Mouse (Mus musculus): ENCODE results near the gene Rcan2. TPM values are rescaled to one million over a fixed set of nuclear protein-coding genes. Genes with fewer than 3 reads are reported as not detected.

Gene Rcan2
- polyA plus RNA-seq, 1 experiment from 2014 or later = 57.7 TPM

- no peak for ATAC-seq (ENCODE audit: insufficient number of reproducible peaks, insufficient read depth, low FRiP score, low read depth)
- Histone ChIP-seq H3K4me1 (ENCODE audit: control insufficient read depth in 2 of 2, insufficient read depth in 2 of 2, low read length in 2 of 2) (peaks cover 23 to 29% of the 10 kb centered on the region in 2 experiments), H3K36me3 (ENCODE audit: control insufficient read depth, insufficient read depth, low read length) (no peaks in the 10 kb centered on the region), H3K9ac (ENCODE audit: low read length) (no peak overlapping the region), H3K9me3 (ENCODE audit: control insufficient read depth, low read length) (no peaks in the 10 kb centered on the region), H3K4me3 (ENCODE audit: control insufficient read depth in 1 of 2, insufficient read depth in 1 of 2, low read depth in 1 of 2, low read length in 2 of 2) (no peak overlapping the region), H3K27me3 (ENCODE audit: control insufficient read depth, insufficient read depth, low read length) (no peaks in the 10 kb centered on the region), H3K27ac (replicated peaks in 1 of 2; ENCODE audit: control insufficient read depth in 1 of 2, insufficient read depth in 1 of 2, low read depth in 2 of 2, low read length in 2 of 2) (peak overlapping the region; percentile 89 to 93), H3K4me2 (ENCODE audit: low read length) (peak overlapping the region; percentile 16; the same call in 1 of the 2 replicates)
Observed at GRCm38 (mm10) chr17:44026786-44027185, 225.6 kb downstream of the Rcan2 start.

DNA sequence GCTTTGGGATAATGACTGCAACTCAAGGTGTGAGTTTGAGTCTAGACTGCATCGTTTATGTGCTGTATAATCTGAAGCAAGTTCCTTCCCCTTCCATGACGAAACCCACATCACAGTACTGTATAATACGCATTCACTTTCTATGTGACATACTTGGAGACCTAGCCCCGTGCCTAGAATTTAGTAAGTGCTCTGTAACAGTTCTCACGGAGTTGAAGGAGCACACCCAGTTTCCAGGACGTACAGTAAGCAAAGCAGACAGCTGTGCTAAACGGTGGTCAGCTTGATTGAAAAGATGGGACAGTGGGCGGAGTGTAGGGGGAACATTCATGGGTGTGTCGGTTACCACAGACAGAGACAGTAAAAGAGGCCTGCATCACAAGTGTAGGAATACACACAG, 226.2 kb downstream of the Rcan2 start:
- H3K27me3 ChIP-seq (ENCODE audit: control insufficient read depth, insufficient read depth, low read length) = no peaks in the 10 kb centered on the region
- peaks cover 23 to 29% of the 10 kb centered on the region in 2 experiments for H3K4me1 ChIP-seq (ENCODE audit: control insufficient read depth in 2 of 2, insufficient read depth in 2 of 2, low read length in 2 of 2)
- no peaks in the 10 kb centered on the region for H3K36me3 ChIP-seq (ENCODE audit: control insufficient read depth, insufficient read depth, low read length)
- H3K27ac ChIP-seq (replicated peaks in 1 of 2; ENCODE audit: control insufficient read depth in 1 of 2, insufficient read depth in 1 of 2, low read depth in 2 of 2, low read length in 2 of 2) = peak overlapping the region; percentile 77 to 89
- no peak for ATAC-seq (ENCODE audit: insufficient number of reproducible peaks, insufficient read depth, low FRiP score, low read depth)
- no peak overlapping the region for H3K4me2 ChIP-seq (ENCODE audit: low read length)
- H3K9ac ChIP-seq (ENCODE audit: low read length) = no peak overlapping the region
- WGBS = 86% methylated on average over 9 of the region's 9 CpGs
- no peak overlapping the region for H3K4me3 ChIP-seq (ENCODE audit: control insufficient read depth in 1 of 2, insufficient read depth in 1 of 2, low read depth in 1 of 2, low read length in 2 of 2)
- no peaks in the 10 kb centered on the region for H3K9me3 ChIP-seq (ENCODE audit: control insufficient read depth, low read length)

DNA sequence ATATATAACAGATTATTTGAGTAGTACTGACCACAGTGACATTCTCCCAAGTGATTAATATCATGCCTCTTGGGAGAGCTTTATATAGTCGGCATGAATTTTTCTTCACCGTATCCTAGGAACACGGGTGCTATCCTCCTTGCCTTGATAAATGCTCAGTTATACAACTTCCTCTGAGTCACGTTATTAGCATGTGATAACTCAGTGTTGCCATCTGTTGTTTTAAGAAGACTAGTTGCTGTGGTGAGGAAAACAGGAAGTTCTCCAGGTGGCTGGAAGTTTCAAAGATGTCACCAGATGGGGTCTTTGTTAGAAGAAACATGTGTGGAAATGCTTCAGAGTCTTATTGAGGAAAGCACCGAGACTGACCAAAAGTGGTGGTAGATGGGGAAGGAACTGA, 228.5 kb downstream of the Rcan2 start:
- Histone ChIP-seq H3K36me3 (ENCODE audit: control insufficient read depth, insufficient read depth, low read length) (no peaks in the 10 kb centered on the region), H3K4me2 (ENCODE audit: low read length) (no peak overlapping the region), H3K4me1 (ENCODE audit: control insufficient read depth in 2 of 2, insufficient read depth in 2 of 2, low read length in 2 of 2) (peaks cover 23 to 29% of the 10 kb centered on the region in 2 experiments), H3K4me3 (ENCODE audit: control insufficient read depth in 1 of 2, insufficient read depth in 1 of 2, low read depth in 1 of 2, low read length in 2 of 2) (no peak overlapping the region), H3K9me3 (ENCODE audit: control insufficient read depth, low read length) (no peaks in the 10 kb centered on the region), H3K27me3 (ENCODE audit: control insufficient read depth, insufficient read depth, low read length) (no peaks in the 10 kb centered on the region), H3K27ac (replicated peaks in 1 of 2; ENCODE audit: control insufficient read depth in 1 of 2, insufficient read depth in 1 of 2, low read depth in 2 of 2, low read length in 2 of 2) (no peak overlapping the region), H3K9ac (ENCODE audit: low read length) (no peak overlapping the region)
- WGBS = 58% methylated on average over 5 of the region's 5 CpGs
- no peak for ATAC-seq (ENCODE audit: insufficient number of reproducible peaks, insufficient read depth, low FRiP score, low read depth)

DNA sequence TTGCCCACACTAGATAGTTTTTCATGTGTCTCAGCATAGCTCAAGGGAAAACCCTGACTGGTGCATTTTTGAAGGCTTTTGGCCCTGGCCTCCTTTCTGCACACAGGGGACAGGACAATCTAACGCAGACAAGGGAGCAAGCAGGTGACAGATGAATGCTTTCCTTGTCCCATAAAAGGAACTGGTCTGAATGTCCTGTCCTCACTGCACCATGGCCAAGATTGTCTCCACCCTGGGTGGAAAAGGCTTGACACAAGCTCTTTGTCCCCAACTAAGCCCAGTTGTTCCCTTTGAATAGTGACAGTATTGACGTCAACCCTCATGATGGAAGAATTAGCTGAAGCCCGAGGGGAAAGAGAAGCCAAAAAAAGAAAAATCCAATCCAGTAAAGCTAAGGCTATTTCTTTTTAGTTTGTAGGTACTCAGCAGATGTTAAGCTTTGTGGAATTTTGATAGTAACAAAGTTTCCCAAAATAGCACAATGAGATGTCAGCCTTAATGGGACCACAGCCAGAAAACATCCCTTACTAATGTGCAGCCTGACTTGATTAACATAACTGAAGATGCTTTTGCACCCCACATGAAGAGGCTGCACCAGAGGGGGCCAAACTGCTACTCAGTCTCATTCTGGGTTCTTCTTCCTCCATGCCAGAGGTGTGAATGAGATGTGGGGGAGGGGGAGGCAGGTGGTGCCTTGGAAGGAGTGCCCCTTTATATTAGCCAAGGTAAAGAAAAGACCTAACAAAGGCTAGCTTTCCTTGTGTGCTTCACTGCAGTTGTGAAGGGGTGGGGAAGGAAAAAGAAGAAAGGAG, 229.8 kb downstream of the Rcan2 start:
- 28% methylated on average over 3 of the region's 3 CpGs for whole genome bisulfite sequencing
- H3K4me3 ChIP-seq (ENCODE audit: control insufficient read depth in 1 of 2, insufficient read depth in 1 of 2, low read depth in 1 of 2, low read length in 2 of 2) = no peak overlapping the region
- H3K4me2 ChIP-seq (ENCODE audit: low read length) = no peak overlapping the region
- no peaks in the 10 kb centered on the region for H3K9me3 ChIP-seq (ENCODE audit: control insufficient read depth, low read length)
- no peaks in the 10 kb centered on the region for H3K27me3 ChIP-seq (ENCODE audit: control insufficient read depth, insufficient read depth, low read length)
- no peak overlapping the region for H3K9ac ChIP-seq (ENCODE audit: low read length)
- peaks cover 18 to 23% of the 10 kb centered on the region in 2 experiments for H3K4me1 ChIP-seq (ENCODE audit: control insufficient read depth in 2 of 2, insufficient read depth in 2 of 2, low read length in 2 of 2)
- ATAC-seq (ENCODE audit: insufficient number of reproducible peaks, insufficient read depth, low FRiP score, low read depth) = no peak
- H3K27ac ChIP-seq (replicated peaks in 1 of 2; ENCODE audit: control insufficient read depth in 1 of 2, insufficient read depth in 1 of 2, low read depth in 2 of 2, low read length in 2 of 2) = peak overlapping the region; percentile 20 to 69
- no peaks in the 10 kb centered on the region for H3K36me3 ChIP-seq (ENCODE audit: control insufficient read depth, insufficient read depth, low read length)

DNA sequence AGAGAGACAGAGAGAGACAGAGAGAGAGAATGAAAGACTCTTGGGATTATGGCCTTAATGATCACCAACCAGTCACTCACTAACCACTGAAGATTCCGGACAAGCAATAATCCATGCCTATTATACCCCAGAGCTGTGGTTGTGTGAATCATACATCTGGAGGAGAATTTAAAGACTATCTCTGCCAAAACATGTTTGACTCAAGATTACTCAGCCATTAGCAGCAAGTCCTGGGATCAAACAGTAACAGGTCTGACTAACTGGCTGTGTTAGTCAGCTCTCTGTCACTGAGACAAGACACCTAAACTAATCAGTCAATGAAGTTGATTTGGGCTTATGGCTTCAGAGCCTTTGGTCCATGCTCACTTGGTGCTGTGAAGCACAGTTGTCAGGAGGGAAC, 233.9 kb downstream of the Rcan2 start:
- H3K4me2 ChIP-seq (ENCODE audit: low read length) = no peak overlapping the region
- no peaks in the 10 kb centered on the region for H3K36me3 ChIP-seq (ENCODE audit: control insufficient read depth, insufficient read depth, low read length)
- no peaks in the 10 kb centered on the region for H3K27me3 ChIP-seq (ENCODE audit: control insufficient read depth, insufficient read depth, low read length)
- H3K9ac ChIP-seq (ENCODE audit: low read length) = no peak overlapping the region
- no peak overlapping the region for H3K27ac ChIP-seq (replicated peaks in 1 of 2; ENCODE audit: control insufficient read depth in 1 of 2, insufficient read depth in 1 of 2, low read depth in 2 of 2, low read length in 2 of 2)
- H3K4me1 ChIP-seq (ENCODE audit: control insufficient read depth in 2 of 2, insufficient read depth in 2 of 2, low read length in 2 of 2) = peaks cover 8 to 13% of the 10 kb centered on the region in 2 experiments
- no peak overlapping the region for H3K4me3 ChIP-seq (ENCODE audit: control insufficient read depth in 1 of 2, insufficient read depth in 1 of 2, low read depth in 1 of 2, low read length in 2 of 2)
- WGBS = 88% methylated on average over 1 of the region's 1 CpGs
- no peak for ATAC-seq (ENCODE audit: insufficient number of reproducible peaks, insufficient read depth, low FRiP score, low read depth)
- no peaks in the 10 kb centered on the region for H3K9me3 ChIP-seq (ENCODE audit: control insufficient read depth, low read length)

- Histone ChIP-seq H3K9me3 (ENCODE audit: control insufficient read depth, low read length) (no peaks in the 10 kb centered on the region), H3K27me3 (ENCODE audit: control insufficient read depth, insufficient read depth, low read length) (no peaks in the 10 kb centered on the region), H3K4me3 (ENCODE audit: control insufficient read depth in 1 of 2, insufficient read depth in 1 of 2, low read depth in 1 of 2, low read length in 2 of 2) (no peak overlapping the region), H3K27ac (replicated peaks in 1 of 2; ENCODE audit: control insufficient read depth in 1 of 2, insufficient read depth in 1 of 2, low read depth in 2 of 2, low read length in 2 of 2) (no peak overlapping the region), H3K4me1 (ENCODE audit: control insufficient read depth in 2 of 2, insufficient read depth in 2 of 2, low read length in 2 of 2) (no peaks in the 10 kb centered on the region), H3K9ac (ENCODE audit: low read length) (no peak overlapping the region), H3K36me3 (ENCODE audit: control insufficient read depth, insufficient read depth, low read length) (no peaks in the 10 kb centered on the region), H3K4me2 (ENCODE audit: low read length) (no peak overlapping the region)
- 61% methylated on average over 9 of the region's 9 CpGs for WGBS
- ATAC-seq (ENCODE audit: insufficient number of reproducible peaks, insufficient read depth, low FRiP score, low read depth) = no peak
Observed at GRCm38 (mm10) chr17:44038656-44039055, 237.5 kb downstream of the Rcan2 start.

DNA sequence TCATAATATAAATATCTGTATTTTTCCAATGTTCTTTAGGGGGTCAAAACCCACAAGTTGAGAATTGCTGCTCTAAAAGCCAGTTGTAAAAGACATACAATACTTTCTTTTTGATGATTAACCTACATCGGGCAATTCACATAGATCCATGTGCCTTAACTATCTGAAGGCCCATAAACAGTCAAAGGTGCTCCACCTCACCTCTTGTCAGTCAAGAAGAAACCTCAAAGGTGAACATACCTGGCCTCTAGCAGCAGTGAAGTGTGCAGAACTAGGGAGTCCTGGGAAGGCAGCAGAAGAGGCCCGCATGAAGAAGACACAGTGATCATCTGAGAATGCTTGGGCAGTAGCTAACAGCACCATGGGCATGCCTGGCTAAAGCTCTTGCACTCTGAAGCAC, 239.3 kb downstream of the Rcan2 start:
- Histone ChIP-seq H3K27me3 (ENCODE audit: control insufficient read depth, insufficient read depth, low read length) (no peaks in the 10 kb centered on the region), H3K27ac (replicated peaks in 1 of 2; ENCODE audit: control insufficient read depth in 1 of 2, insufficient read depth in 1 of 2, low read depth in 2 of 2, low read length in 2 of 2) (no peak overlapping the region), H3K4me3 (ENCODE audit: control insufficient read depth in 1 of 2, insufficient read depth in 1 of 2, low read depth in 1 of 2, low read length in 2 of 2) (no peak overlapping the region), H3K9me3 (ENCODE audit: control insufficient read depth, low read length) (no peaks in the 10 kb centered on the region), H3K9ac (ENCODE audit: low read length) (no peak overlapping the region), H3K4me1 (ENCODE audit: control insufficient read depth in 2 of 2, insufficient read depth in 2 of 2, low read length in 2 of 2) (no peaks in the 10 kb centered on the region), H3K36me3 (ENCODE audit: control insufficient read depth, insufficient read depth, low read length) (no peaks in the 10 kb centered on the region), H3K4me2 (ENCODE audit: low read length) (no peak overlapping the region)
- no peak for ATAC-seq (ENCODE audit: insufficient number of reproducible peaks, insufficient read depth, low FRiP score, low read depth)
- WGBS = 90% methylated on average over 2 of the region's 2 CpGs

- no peak overlapping the region for H3K4me3 ChIP-seq (ENCODE audit: control insufficient read depth in 1 of 2, insufficient read depth in 1 of 2, low read depth in 1 of 2, low read length in 2 of 2)
- H3K9ac ChIP-seq (ENCODE audit: low read length) = no peak overlapping the region
- H3K4me1 ChIP-seq (ENCODE audit: control insufficient read depth in 2 of 2, insufficient read depth in 2 of 2, low read length in 2 of 2) = no peaks in the 10 kb centered on the region
- whole genome bisulfite sequencing = 73% methylated on average over 2 of the region's 2 CpGs
- no peaks in the 10 kb centered on the region for H3K36me3 ChIP-seq (ENCODE audit: control insufficient read depth, insufficient read depth, low read length)
- H3K9me3 ChIP-seq (ENCODE audit: control insufficient read depth, low read length) = no peaks in the 10 kb centered on the region
- no peak overlapping the region for H3K4me2 ChIP-seq (ENCODE audit: low read length)
- H3K27me3 ChIP-seq (ENCODE audit: control insufficient read depth, insufficient read depth, low read length) = no peaks in the 10 kb centered on the region
- no peak for ATAC-seq (ENCODE audit: insufficient number of reproducible peaks, insufficient read depth, low FRiP score, low read depth)
- H3K27ac ChIP-seq (replicated peaks in 1 of 2; ENCODE audit: control insufficient read depth in 1 of 2, insufficient read depth in 1 of 2, low read depth in 2 of 2, low read length in 2 of 2) = no peak overlapping the region
Observed at GRCm38 (mm10) chr17:44042301-44042700, 241.2 kb downstream of the Rcan2 start.

Measured in heart, embryonic 14.5 days (tissue).